In genomic region chr7:129134661-129135215, GRCm38 (mm10) we compare ENCODE assay signal across 31 mouse cellular contexts.
DNase-seq lines count a peak whose midpoint lies in the region; ATAC-seq and TF ChIP-seq lines count a peak whose summit lies in the region.
"Had no signal": no experiment of that assay in that cellular context is flagged by ENCODE, and none has a peak within 500 bp of the region (broad histone marks: within the 10 kb centered on the region; RNA-seq: fewer than 3 reads in every experiment).

No protein-coding gene starts in this region.

- H3K9me3 ChIP-seq in heart, embryonic 12.5 days (replicated peaks): no peaks in the 10 kb centered on the region
- H3K9me3 ChIP-seq in midbrain, embryonic 10.5 days (replicated peaks): no peaks in the 10 kb centered on the region
- no peaks in the 10 kb centered on the region for H3K9me3 ChIP-seq in midbrain, postnatal 0 days (ENCODE audit: low read length)
- H3K9me3 ChIP-seq in liver, embryonic 12.5 days (replicated peaks): no peaks in the 10 kb centered on the region
- H3K9me3 ChIP-seq: embryonic facial prominence, embryonic 13.5 days; forebrain, embryonic 12.5 days; liver, embryonic 13.5 days; neural tube, embryonic 13.5 days; stomach, embryonic 15.5 days had no signal

- H3K27me3 ChIP-seq in heart, embryonic 12.5 days (replicated peaks): no peaks in the 10 kb centered on the region
- H3K27me3 ChIP-seq in midbrain, embryonic 10.5 days (ENCODE audit: low read depth, poor library complexity, severe bottlenecking): peaks cover 9% of the 10 kb centered on the region; the same call in 1 of the 2 replicates
- no peaks in the 10 kb centered on the region for H3K27me3 ChIP-seq in midbrain, postnatal 0 days (ENCODE audit: insufficient read depth, low read length)
- H3K27me3 ChIP-seq in liver, embryonic 12.5 days (replicated peaks): no peaks in the 10 kb centered on the region
- H3K27me3 ChIP-seq: embryonic facial prominence, embryonic 13.5 days; forebrain, embryonic 12.5 days; liver, embryonic 13.5 days; megakaryocyte, embryonic 14.5 days; neural tube, embryonic 13.5 days; stomach, embryonic 15.5 days had no signal

- H3K4me3 ChIP-seq in heart, embryonic 12.5 days: no peak overlapping the region
- no peak overlapping the region for H3K4me3 ChIP-seq in midbrain, embryonic 10.5 days
- no peak overlapping the region for H3K4me3 ChIP-seq in midbrain, postnatal 0 days (ENCODE audit: low read depth, low read length)
- no peak overlapping the region for H3K4me3 ChIP-seq in liver, embryonic 12.5 days
- H3K4me3 ChIP-seq: embryonic facial prominence, embryonic 13.5 days; forebrain, embryonic 12.5 days; heart, adult 2 months; liver, embryonic 13.5 days; megakaryocyte, embryonic 14.5 days; myocyte; neural tube, embryonic 13.5 days; stomach, embryonic 15.5 days had no signal

- H3K4me1 ChIP-seq in heart, embryonic 12.5 days (replicated peaks): peaks cover 7% of the 10 kb centered on the region
- peaks cover 27% of the 10 kb centered on the region for H3K4me1 ChIP-seq in midbrain, embryonic 10.5 days
- no peaks in the 10 kb centered on the region for H3K4me1 ChIP-seq in midbrain, postnatal 0 days (ENCODE audit: insufficient read depth, low read length)
- H3K4me1 ChIP-seq in liver, embryonic 12.5 days: no peaks in the 10 kb centered on the region
- H3K4me1 ChIP-seq: embryonic facial prominence, embryonic 13.5 days; liver, embryonic 13.5 days; megakaryocyte, embryonic 14.5 days; stomach, embryonic 15.5 days had no signal

- TF ChIP-seq CTCF in midbrain, postnatal 0 days (IDR thresholded peaks at IDR 0.05): no peak
- TF ChIP-seq CTCF in brain, embryonic 14.5 days (IDR thresholded peaks at IDR 0.05; ENCODE audit: borderline replicate concordance, extremely low read depth, insufficient read depth, insufficient read length): no peak

- DNase-seq in heart, adult 9 months (ENCODE audit: low spot score in 2 of 2): no peak
- DNase-seq in midbrain, embryonic 10.5 days (ENCODE audit: low spot score): peak; percentile 43
- no peak for DNase-seq in midbrain, postnatal 0 days (ENCODE audit: low spot score)
- peak; percentile 6 for DNase-seq in brain, embryonic 14.5 days (ENCODE audit: low read depth)
- peak; percentile 57 for DNase-seq in embryo, embryonic 11 days
- DNase-seq: adrenal gland, postnatal 36 days; cerebellum, adult 2 months; cerebellum, postnatal 14 days; gastrocnemius, postnatal 25 days; heart, adult 2 months; kidney, adult 8-10 months; kidney, postnatal 10 days; layer of hippocampus, postnatal 36 days; left cerebral cortex, postnatal 4 days; liver, embryonic 13.5 days; lung, adult 18-20 months; lung, postnatal 4 days; right cerebral cortex, postnatal 25 days; thymus, postnatal 25 days had no signal

- TF ChIP-seq POLR2A in brain, embryonic 14.5 days (IDR thresholded peaks at IDR 0.05; ENCODE audit: borderline replicate concordance, extremely low read depth, insufficient read depth, insufficient read length, poor library complexity, severe bottlenecking): no peak

- WGBS in heart, embryonic 12.5 days: 22% methylated on average over 4 of the region's 4 CpGs
- WGBS in midbrain, embryonic 10.5 days: 13% methylated on average over 4 of the region's 4 CpGs
- 8% methylated on average over 4 of the region's 4 CpGs for WGBS in midbrain, postnatal 0 days
- WGBS in liver, embryonic 12.5 days (ENCODE audit: insufficient replicate concordance): 42% methylated on average over 4 of the region's 4 CpGs

- no peak overlapping the region for H3K9ac ChIP-seq in heart, embryonic 12.5 days
- H3K9ac ChIP-seq in midbrain, postnatal 0 days (replicated peaks; ENCODE audit: low read length, poor library complexity, severe bottlenecking): no peak overlapping the region
- no peak overlapping the region for H3K9ac ChIP-seq in liver, embryonic 12.5 days
- H3K9ac ChIP-seq: embryonic facial prominence, embryonic 13.5 days; forebrain, embryonic 12.5 days; liver, embryonic 13.5 days; neural tube, embryonic 13.5 days; stomach, embryonic 15.5 days had no signal

- no peak for ATAC-seq in heart, embryonic 12.5 days (ENCODE audit: insufficient number of reproducible peaks, low FRiP score)
- no peak for ATAC-seq in midbrain, postnatal 0 days (ENCODE audit: low FRiP score)
- ATAC-seq in liver, embryonic 12.5 days: no peak
- ATAC-seq: CD4-positive, CD25-positive, alpha-beta regulatory T cell, adult 4 months; intestine, embryonic 16.5 days; lung, postnatal 0 days; midbrain, embryonic 16.5 days had no signal

- H3K36me3 ChIP-seq in heart, embryonic 12.5 days: no peaks in the 10 kb centered on the region
- H3K36me3 ChIP-seq in midbrain, embryonic 10.5 days: no peaks in the 10 kb centered on the region
- H3K36me3 ChIP-seq in midbrain, postnatal 0 days (ENCODE audit: insufficient read depth, low read length): no peaks in the 10 kb centered on the region
- H3K36me3 ChIP-seq in liver, embryonic 12.5 days: no peaks in the 10 kb centered on the region
- H3K36me3 ChIP-seq: embryonic facial prominence, embryonic 13.5 days; forebrain, embryonic 12.5 days; liver, embryonic 13.5 days; neural tube, embryonic 13.5 days; stomach, embryonic 15.5 days had no signal

- no peak overlapping the region for H3K4me2 ChIP-seq in heart, embryonic 12.5 days
- H3K4me2 ChIP-seq in midbrain, postnatal 0 days (ENCODE audit: low read depth, low read length, poor library complexity, severe bottlenecking): no peak overlapping the region
- H3K4me2 ChIP-seq in liver, embryonic 12.5 days: no peak overlapping the region
- H3K4me2 ChIP-seq: embryonic facial prominence, embryonic 13.5 days; forebrain, embryonic 12.5 days; liver, embryonic 13.5 days; neural tube, embryonic 13.5 days; stomach, embryonic 15.5 days had no signal

- peak overlapping the region; percentile 29; the same call in 1 of the 2 replicates for H3K27ac ChIP-seq in heart, embryonic 12.5 days (ENCODE audit: poor library complexity, severe bottlenecking)
- peak overlapping the region; percentile 72 for H3K27ac ChIP-seq in midbrain, embryonic 10.5 days (replicated peaks)
- H3K27ac ChIP-seq in midbrain, postnatal 0 days (ENCODE audit: low read depth, low read length): no peak overlapping the region
- no peak overlapping the region for H3K27ac ChIP-seq in liver, embryonic 12.5 days
- H3K27ac ChIP-seq: embryonic facial prominence, embryonic 13.5 days; forebrain, embryonic 12.5 days; heart, adult 2 months; liver, embryonic 13.5 days; neural tube, embryonic 13.5 days; stomach, embryonic 15.5 days had no signal

Comparison
In these comparisons a context has a peak if more than half of its experiments do, and no peak if none do; other contexts are left out.
1. H3K27ac ChIP-seq: peak in heart, embryonic 12.5 days (single experiment) and midbrain, embryonic 10.5 days (single experiment); none in midbrain, postnatal 0 days (single experiment) and liver, embryonic 12.5 days (single experiment).
2. DNase-seq: peak in midbrain, embryonic 10.5 days (single experiment), brain, embryonic 14.5 days (single experiment) and embryo, embryonic 11 days (single experiment); none in heart, adult 9 months (0 of 2) and midbrain, postnatal 0 days (single experiment).